Mouse (Mus musculus) midbrain, embryonic 13.5 days (tissue): ENCODE data around the gene B3gnt6. TPM values are rescaled to one million over a fixed set of nuclear protein-coding genes. Genes with fewer than 3 reads are reported as not detected.
A peak's percentile ranks its signal among the peaks of the same experiment; 100 is the strongest.

Source experiments
- ATAC-seq: fragments of 200-750 bp; cut with Nextera tagmentation; 2 replicates; pipeline ENCODE4 v1.8.0; 2017; ENCODE audit warnings: mild to moderate bottlenecking, moderate TSS enrichment, moderate library complexity
- H3K27ac ChIP-seq: fragments of 300-500 bp; sonication (generic); 2 replicates; pipeline ENCODE4 v1.5.1; 2015; ENCODE audit warnings: inconsistent platforms, mild to moderate bottlenecking, moderate library complexity
- H3K27me3 ChIP-seq: fragments of 300-500 bp; sonication (generic); 2 replicates; pipeline ENCODE4 v1.6.1; 2015; ENCODE audit warnings: mild to moderate bottlenecking, inconsistent platforms
- H3K36me3 ChIP-seq: fragments of 300-500 bp; sonication (generic); 2 replicates; pipeline ENCODE4 v1.6.1; 2015; ENCODE audit warnings: mild to moderate bottlenecking, inconsistent platforms
- H3K4me1 ChIP-seq: fragments of 300-500 bp; sonication (generic); replicated peaks from 2 replicates; pipeline ENCODE4 v1.6.1; 2015; ENCODE audit warnings: inconsistent platforms
- H3K4me2 ChIP-seq: fragments of 300-500 bp; sonication (generic); replicated peaks from 2 replicates; pipeline ENCODE4 v1.6.1; 2015; ENCODE audit warnings: moderate library complexity, mild to moderate bottlenecking, inconsistent platforms
- H3K4me3 ChIP-seq: fragments of 300-500 bp; sonication (generic); replicated peaks from 2 replicates; pipeline ENCODE4 v1.5.1; 2015; ENCODE audit warnings: mild to moderate bottlenecking, inconsistent platforms
- H3K9ac ChIP-seq: fragments of 300-500 bp; sonication (generic); replicated peaks from 2 replicates; pipeline ENCODE4 v1.6.1; 2015; ENCODE audit warnings: mild to moderate bottlenecking, inconsistent platforms
- H3K9me3 ChIP-seq: fragments of 300-500 bp; sonication (generic); 2 replicates; pipeline ENCODE4 v1.6.1; 2016; ENCODE audit warnings: mild to moderate bottlenecking, inconsistent platforms
- WGBS: fragments of 180-500 bp; shearing (Covaris S2); methylation state at CpG from one replicate; pipeline ENCODE4 v1.1.7; 2015; 5-methylcytosine and 5-hydroxymethylcytosine counted together
- polyA plus RNA-seq: library from polyadenylated mRNA; unstranded; fragments of >200 nt; fragmentation: Nextera tagmentation; extraction: Ambion mirVana; gene quantifications from 2 replicates; pipeline ENCODE4 v1.2.1, GENCODE M21; 2015

The B3gnt6 gene
- polyA plus RNA-seq, 1 experiment from 2014 or later = 0.07 TPM

GRCm38 (mm10) chr7:98174883-98175755 lies 24.2 kb downstream of the B3gnt6 start:
- H3K9me3 ChIP-seq = no peaks in the 10 kb centered on the region
- no peak overlapping the region for H3K4me2 ChIP-seq
- no peaks in the 10 kb centered on the region for H3K36me3 ChIP-seq
- ATAC-seq = no peak
- no peak overlapping the region for H3K9ac ChIP-seq
- H3K4me1 ChIP-seq = peaks cover 23% of the 10 kb centered on the region
- peaks cover 28% of the 10 kb centered on the region for H3K27me3 ChIP-seq
- no peak overlapping the region for H3K4me3 ChIP-seq
- 85% methylated on average over 4 of the region's 4 CpGs for WGBS
- no peak overlapping the region for H3K27ac ChIP-seq

GRCm38 (mm10) chr7:98173408-98173807 lies 25.9 kb downstream of the B3gnt6 start:
- peaks cover 17% of the 10 kb centered on the region for H3K27me3 ChIP-seq
- H3K36me3 ChIP-seq = no peaks in the 10 kb centered on the region
- 61% methylated on average over 4 of the region's 4 CpGs for WGBS
- H3K4me1 ChIP-seq = peaks cover 22% of the 10 kb centered on the region
- ATAC-seq = no peak
- no peak overlapping the region for H3K9ac ChIP-seq
- H3K4me3 ChIP-seq = no peak overlapping the region
- H3K27ac ChIP-seq = no peak overlapping the region
- H3K4me2 ChIP-seq = no peak overlapping the region
- no peaks in the 10 kb centered on the region for H3K9me3 ChIP-seq

GRCm38 (mm10) chr7:98172661-98173060 lies 26.6 kb downstream of the B3gnt6 start:
- Histone ChIP-seq H3K36me3 (no peaks in the 10 kb centered on the region), H3K4me1 (peaks cover 15% of the 10 kb centered on the region; the same call in 1 of the 2 replicates), H3K9me3 (no peaks in the 10 kb centered on the region), H3K4me2 (no peak overlapping the region), H3K4me3 (no peak overlapping the region), H3K27ac (no peak overlapping the region), H3K9ac (no peak overlapping the region), H3K27me3 (peaks cover 17% of the 10 kb centered on the region)
- whole genome bisulfite sequencing = 88% methylated on average over 8 of the region's 8 CpGs
- no peak for ATAC-seq

- peak; percentile 51 for ATAC-seq
- 66% methylated on average over 6 of the region's 6 CpGs for WGBS
- Histone ChIP-seq H3K36me3 (no peaks in the 10 kb centered on the region), H3K9me3 (no peaks in the 10 kb centered on the region), H3K27me3 (peaks cover 4% of the 10 kb centered on the region; the same call in 1 of the 2 replicates), H3K4me2 (no peak overlapping the region), H3K27ac (no peak overlapping the region), H3K4me1 (peaks cover 6% of the 10 kb centered on the region; the same call in 1 of the 2 replicates), H3K4me3 (no peak overlapping the region), H3K9ac (peak overlapping the region; percentile 39)
Observed at GRCm38 (mm10) chr7:98171141-98172073, 27.9 kb downstream of the B3gnt6 start.

GRCm38 (mm10) chr7:98164999-98165528 lies 34.2 kb downstream of the B3gnt6 start:
- H3K27me3 ChIP-seq = 0 out of 2 replicates have a peak, but pooled peaks cover 3% of the 10 kb centered on the region
- no peak overlapping the region for H3K4me3 ChIP-seq
- peaks cover 8% of the 10 kb centered on the region for H3K4me1 ChIP-seq
- H3K9me3 ChIP-seq = no peaks in the 10 kb centered on the region
- H3K9ac ChIP-seq = no peak overlapping the region
- H3K4me2 ChIP-seq = no peak overlapping the region
- no peak overlapping the region for H3K27ac ChIP-seq
- ATAC-seq = peak; percentile 65
- H3K36me3 ChIP-seq = peaks cover 7% of the 10 kb centered on the region; the same call in 1 of the 2 replicates
- 59% methylated on average over 10 of the region's 10 CpGs for WGBS

GRCm38 (mm10) chr7:98164382-98164998 lies 34.8 kb downstream of the B3gnt6 start:
- Histone ChIP-seq H3K4me3 (no peak overlapping the region), H3K4me1 (peaks cover 8% of the 10 kb centered on the region), H3K4me2 (no peak overlapping the region), H3K9me3 (no peaks in the 10 kb centered on the region), H3K27me3 (0 out of 2 replicates have a peak, but pooled peaks cover 3% of the 10 kb centered on the region), H3K36me3 (peaks cover 7% of the 10 kb centered on the region; the same call in 1 of the 2 replicates), H3K9ac (no peak overlapping the region), H3K27ac (no peak overlapping the region)
- WGBS = 76% methylated on average over 9 of the region's 9 CpGs
- no peak for ATAC-seq

- no peak overlapping the region for H3K4me3 ChIP-seq
- no peak for ATAC-seq
- H3K9me3 ChIP-seq = no peaks in the 10 kb centered on the region
- no peak overlapping the region for H3K4me2 ChIP-seq
- H3K27ac ChIP-seq = no peak overlapping the region
- H3K27me3 ChIP-seq = 0 out of 2 replicates have a peak, but pooled peaks cover 3% of the 10 kb centered on the region
- 54% methylated on average over 3 of the region's 3 CpGs for WGBS
- no peak overlapping the region for H3K9ac ChIP-seq
- peaks cover 7% of the 10 kb centered on the region; the same call in 1 of the 2 replicates for H3K36me3 ChIP-seq
- peaks cover 8% of the 10 kb centered on the region for H3K4me1 ChIP-seq
Observed at GRCm38 (mm10) chr7:98163700-98164099, 35.6 kb downstream of the B3gnt6 start.

- no peak for ATAC-seq
Observed at GRCm38 (mm10) chr7:98162239-98162638, 37.0 kb downstream of the B3gnt6 start.

GRCm38 (mm10) chr7:98160041-98160740 lies 39.1 kb downstream of the B3gnt6 start:
- 61% methylated on average over 8 of the region's 8 CpGs for WGBS
- Histone ChIP-seq H3K9ac (no peak overlapping the region), H3K9me3 (no peaks in the 10 kb centered on the region), H3K4me2 (no peak overlapping the region), H3K4me1 (peaks cover 25% of the 10 kb centered on the region), H3K36me3 (peaks cover 7% of the 10 kb centered on the region; the same call in 1 of the 2 replicates), H3K4me3 (no peak overlapping the region), H3K27ac (no peak overlapping the region), H3K27me3 (0 out of 2 replicates have a peak, but pooled peaks cover 3% of the 10 kb centered on the region)
- ATAC-seq = no peak

More at GRCm38 (mm10) chr7:98162239-98162638, 37.0 kb downstream of the B3gnt6 start:
- no peaks in the 10 kb centered on the region for H3K9me3 ChIP-seq
- no peak overlapping the region for H3K4me2 ChIP-seq
- peaks cover 7% of the 10 kb centered on the region; the same call in 1 of the 2 replicates for H3K36me3 ChIP-seq
- 86% methylated on average over 6 of the region's 6 CpGs for WGBS
- H3K9ac ChIP-seq = no peak overlapping the region
- no peak overlapping the region for H3K27ac ChIP-seq
- H3K4me3 ChIP-seq = no peak overlapping the region
- 0 out of 2 replicates have a peak, but pooled peaks cover 3% of the 10 kb centered on the region for H3K27me3 ChIP-seq
- peaks cover 18% of the 10 kb centered on the region for H3K4me1 ChIP-seq

GRCm38 (mm10) chr7:98158481-98158880 lies 40.8 kb downstream of the B3gnt6 start:
- Histone ChIP-seq H3K4me3 (no peak overlapping the region), H3K4me2 (no peak overlapping the region), H3K36me3 (peaks cover 7% of the 10 kb centered on the region; the same call in 1 of the 2 replicates), H3K9me3 (no peaks in the 10 kb centered on the region), H3K9ac (no peak overlapping the region), H3K27ac (no peak overlapping the region), H3K27me3 (0 out of 2 replicates have a peak, but pooled peaks cover 3% of the 10 kb centered on the region), H3K4me1 (peaks cover 19% of the 10 kb centered on the region)
- WGBS = 67% methylated on average over 8 of the region's 8 CpGs
- no peak for ATAC-seq
